ENCODE assay signal across 11 mouse cellular contexts in the genomic region with DNA sequence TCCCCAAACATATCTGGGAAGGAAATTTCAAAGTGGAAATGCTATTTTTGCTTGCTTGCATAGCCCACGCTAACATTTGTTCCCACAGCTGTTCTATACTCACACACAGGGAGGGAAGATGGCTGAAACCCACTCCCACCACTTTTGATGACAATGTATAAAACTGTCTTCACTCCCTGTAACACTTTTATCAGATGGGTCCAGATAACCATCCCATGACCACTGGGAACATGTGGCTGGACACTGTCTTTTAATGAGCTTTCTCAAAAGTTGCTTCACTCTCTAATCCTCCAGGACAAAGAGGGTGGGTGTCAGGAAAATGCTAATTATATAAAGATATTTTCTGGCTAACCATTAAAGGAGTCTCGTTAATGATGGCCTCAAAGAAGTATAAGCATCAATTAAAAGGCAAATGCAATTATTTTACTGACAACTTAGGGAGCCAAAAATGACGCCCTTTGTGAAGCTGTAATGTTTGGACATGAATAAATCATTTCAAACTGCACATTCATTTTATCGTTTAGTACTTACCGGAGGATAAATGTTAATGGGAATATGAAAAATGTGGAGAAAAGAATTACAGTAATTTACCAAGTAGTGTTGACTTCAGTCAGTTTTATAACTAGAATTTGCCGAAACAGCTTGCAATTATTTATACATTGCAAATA.
DNase-seq lines count a peak whose midpoint lies in the region; ATAC-seq and TF ChIP-seq lines count a peak whose summit lies in the region.
"Had no signal": no experiment of that assay in that cellular context is flagged by ENCODE, and none has a peak within 500 bp of the region (broad histone marks: within the 10 kb centered on the region; RNA-seq: fewer than 3 reads in every experiment).

No protein-coding gene starts in this region.

- H3K36me3 ChIP-seq in forebrain, embryonic 10.5 days (replicated peaks): no peaks in the 10 kb centered on the region
- no peaks in the 10 kb centered on the region for H3K36me3 ChIP-seq in forebrain, embryonic 16.5 days (ENCODE audit: control insufficient read depth, insufficient read depth)

- no peak for TF ChIP-seq CTCF in olfactory bulb, adult 2 months (IDR thresholded peaks at IDR 0.05; ENCODE audit: insufficient read depth, low read depth, low read length)

- no peaks in the 10 kb centered on the region for H3K9me3 ChIP-seq in forebrain, embryonic 10.5 days
- no peaks in the 10 kb centered on the region for H3K9me3 ChIP-seq in forebrain, embryonic 16.5 days (ENCODE audit: control insufficient read depth, low read length)

- H3K4me1 ChIP-seq in forebrain, embryonic 10.5 days: peaks cover 24% of the 10 kb centered on the region
- peaks cover 10% of the 10 kb centered on the region for H3K4me1 ChIP-seq in forebrain, embryonic 16.5 days (replicated peaks; ENCODE audit: control insufficient read depth, insufficient read depth, low read length)
- no peaks in the 10 kb centered on the region for H3K4me1 ChIP-seq in olfactory bulb, adult 2 months (ENCODE audit: control insufficient read depth, insufficient read depth, low read length)

- 69% methylated on average over 6 of the region's 6 CpGs for WGBS in forebrain, embryonic 10.5 days
- WGBS in forebrain, embryonic 16.5 days: 13% methylated on average over 6 of the region's 6 CpGs
- 43% methylated on average over 6 of the region's 6 CpGs for WGBS in olfactory bulb, adult 2 months

- ATAC-seq in forebrain, embryonic 16.5 days: peak; percentile 64
- ATAC-seq: hindbrain, postnatal 0 days had no signal

- H3K4me2 ChIP-seq in forebrain, embryonic 16.5 days (ENCODE audit: low read length): no peak overlapping the region
- H3K4me2 ChIP-seq: liver, embryonic 11.5 days had no signal

- H3K27me3 ChIP-seq in forebrain, embryonic 10.5 days (ENCODE audit: poor library complexity, severe bottlenecking): no peaks in the 10 kb centered on the region
- H3K27me3 ChIP-seq in forebrain, embryonic 16.5 days (replicated peaks; ENCODE audit: control insufficient read depth, insufficient read depth, low read length): no peaks in the 10 kb centered on the region

- no peak overlapping the region for H3K9ac ChIP-seq in forebrain, embryonic 16.5 days (replicated peaks; ENCODE audit: low read depth, low read length)

- peak overlapping the region; percentile 30; the same call in 1 of the 2 replicates for H3K27ac ChIP-seq in forebrain, embryonic 10.5 days
- no peak overlapping the region for H3K27ac ChIP-seq in forebrain, embryonic 16.5 days (ENCODE audit: low read length)
- peak overlapping the region; percentile 37; the same call in 1 of the 2 replicates for H3K27ac ChIP-seq in olfactory bulb, adult 2 months (ENCODE audit: insufficient read depth, low read depth, low read length)
- H3K27ac ChIP-seq: hindbrain, postnatal 0 days had no signal

- H3K4me3 ChIP-seq in forebrain, embryonic 10.5 days: no peak overlapping the region
- H3K4me3 ChIP-seq in forebrain, embryonic 16.5 days (replicated peaks; ENCODE audit: low read length): no peak overlapping the region
- H3K4me3 ChIP-seq in olfactory bulb, adult 2 months (ENCODE audit: insufficient read depth, low read depth, low read length): no peak overlapping the region

- peak; percentile 42 for DNase-seq in left cerebral cortex, adult 11 months (ENCODE audit: low spot score)
- no peak for DNase-seq in left cerebral cortex, postnatal 4 days
- DNase-seq in forebrain, embryonic 10.5 days (ENCODE audit: extremely low spot score, low spot score): no peak
- no peak for DNase-seq in MN1 (ENCODE audit: low spot score)
- no peak for DNase-seq in adrenal gland, adult 18-20 months (ENCODE audit: low spot score in 2 of 2)
- DNase-seq: cerebellum, adult 11 months; kidney, adult 8-10 months had no signal

- intact Hi-C loops in left cerebral cortex, postnatal 4 days (cut with DNase I): no loop called here

- TF ChIP-seq POLR2A in olfactory bulb, adult 2 months (IDR thresholded peaks at IDR 0.05; ENCODE audit: insufficient read depth, low read depth, low read length): no peak
